Mouse (Mus musculus): ENCODE data around the gene Btbd11.

- TF ChIP-seq POLR2A (IDR thresholded peaks at IDR 0.05; ENCODE audit: low read depth, low read length) (no peak), SMC3 (IDR thresholded peaks at IDR 0.05; ENCODE audit: low read depth, low read length) (no peak), EP300 (IDR thresholded peaks at IDR 0.05; ENCODE audit: low read length) (no peak), CTCF (conservative IDR thresholded peaks at IDR 0.05 in 1 of 2, IDR thresholded peaks at IDR 0.05 in 1 of 2; ENCODE audit: low read depth in 2 of 2, low read length in 2 of 2) (no peak), MYC (IDR thresholded peaks at IDR 0.05; ENCODE audit: low read depth, low read length) (no peak), E2F4 (IDR thresholded peaks at IDR 0.05; ENCODE audit: insufficient replicate concordance, low read depth, low read length) (no peak), ZC3H11A (IDR thresholded peaks at IDR 0.05; ENCODE audit: low read depth, low read length) (no peak), JUND (conservative IDR thresholded peaks at IDR 0.05; ENCODE audit: low read depth, low read length) (no peak)
These were observed 110.4 kb downstream of the Btbd11 start for GRCm38 (mm10) chr10:85496981-85497380.

All from CH12.LX (cell line).